Mouse (Mus musculus) c-Kit-positive CD71-positive TER-119-positive erythroid progenitor cells, embryonic 14.5 days (primary cell): ENCODE data around the gene Sdhaf1.
A peak's percentile ranks its signal among the peaks of the same experiment; 100 is the strongest.

Source experiments
- DNase-seq: peaks from one replicate; pipeline ENCODE4 v3.0.0-alpha.2; 2013; ENCODE audit warnings: low spot score

Gene Sdhaf1

GRCm38 (mm10) chr7:30325364-30325763, 1.7 kb upstream of the Sdhaf1 start:
- DNase-seq: peak; percentile 67

GRCm38 (mm10) chr7:30324300-30324944, 727 bp upstream of the Sdhaf1 start:
- DNase-seq: no peak

GRCm38 (mm10) chr7:30322865-30323264, 830 bp downstream of the Sdhaf1 start:
- peak; percentile 50 for DNase-seq

GRCm38 (mm10) chr7:30322285-30322667, 1.4 kb downstream of the Sdhaf1 start:
- DNase-seq: peak; percentile 95

- peak; percentile 83 for DNase-seq
These were observed 2.0 kb downstream of the Sdhaf1 start, which contains the start of gene E130208F15Rik for GRCm38 (mm10) chr7:30321539-30322284. E130208F15Rik (plus strand) TSS chr7:30321740.

GRCm38 (mm10) chr7:30320946-30321345, 2.7 kb downstream of the Sdhaf1 start:
- DNase-seq: no peak

GRCm38 (mm10) chr7:30318142-30318541, 5.6 kb downstream of the Sdhaf1 start:
- DNase-seq: no peak

- DNase-seq: no peak
These were observed 7.9 kb downstream of the Sdhaf1 start for GRCm38 (mm10) chr7:30315559-30316529.

DNA sequence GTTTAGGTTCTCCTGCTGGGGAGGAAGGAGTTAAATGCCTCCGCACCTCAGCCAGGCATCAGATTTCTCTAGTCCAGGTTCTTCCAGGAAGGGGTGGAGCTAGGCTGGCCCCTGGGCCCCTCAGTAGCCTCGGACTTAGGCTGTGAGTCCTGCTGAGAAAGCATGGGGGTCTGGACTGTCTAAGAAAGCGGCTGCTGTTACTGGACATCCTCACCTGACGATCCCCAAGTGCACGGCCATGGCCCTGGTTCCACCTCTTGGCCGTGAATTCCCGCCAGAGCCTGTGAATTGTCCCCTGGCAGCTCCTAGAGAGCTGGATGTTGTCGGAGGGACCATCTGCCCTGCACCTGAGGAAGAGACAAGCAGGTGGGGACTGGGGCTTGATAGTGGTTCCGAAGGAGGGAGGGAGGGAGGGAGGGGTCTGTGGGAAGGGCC, 9.0 kb downstream of the Sdhaf1 start, which contains the start of gene Syne4:
Gene Syne4, plus strand, starts transcription at position 87 of the 435 bp plus-strand sequence.
- DNase-seq: no peak

DNA sequence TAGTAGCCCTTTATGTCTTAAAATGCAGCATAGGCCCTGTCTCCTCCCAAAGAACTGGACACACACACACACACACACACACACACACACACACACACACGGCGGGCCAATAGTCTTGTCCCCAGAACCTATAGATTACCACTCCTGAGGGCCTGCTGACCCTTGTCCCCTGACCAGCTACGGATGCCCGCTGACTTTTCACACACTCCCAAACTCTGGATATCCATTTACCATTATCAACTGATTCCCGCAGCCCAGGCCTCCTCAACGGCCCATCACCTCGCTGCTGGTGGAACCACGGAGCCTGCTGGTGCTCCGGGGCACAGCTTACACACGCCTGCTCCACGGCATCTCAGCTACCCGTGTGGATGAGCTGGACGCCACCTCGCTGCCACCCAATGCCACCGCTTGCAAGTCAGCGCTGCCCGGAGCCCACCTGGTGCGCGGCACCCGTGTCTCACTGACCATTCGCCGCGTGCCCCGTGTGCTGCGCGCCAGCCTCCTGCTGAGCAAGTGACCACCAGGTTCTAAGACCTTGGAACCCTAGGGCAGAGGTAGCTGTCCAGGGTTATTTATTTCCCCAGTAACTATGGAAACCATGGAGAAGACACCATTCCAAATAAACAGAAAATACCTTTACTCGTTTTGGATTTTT, 9.9 kb downstream of the Sdhaf1 start:
- DNase-seq: no peak

GRCm38 (mm10) chr7:30310136-30310535, 13.6 kb downstream of the Sdhaf1 start:
- DNase-seq: no peak

GRCm38 (mm10) chr7:30309395-30310129, 14.1 kb downstream of the Sdhaf1 start:
- no peak for DNase-seq

- peak; percentile 85 for DNase-seq
These were observed 15.4 kb downstream of the Sdhaf1 start, which contains the start of gene Alkbh6 for GRCm38 (mm10) chr7:30308076-30309005. Alkbh6 (plus strand) TSS chr7:30308717.

DNA sequence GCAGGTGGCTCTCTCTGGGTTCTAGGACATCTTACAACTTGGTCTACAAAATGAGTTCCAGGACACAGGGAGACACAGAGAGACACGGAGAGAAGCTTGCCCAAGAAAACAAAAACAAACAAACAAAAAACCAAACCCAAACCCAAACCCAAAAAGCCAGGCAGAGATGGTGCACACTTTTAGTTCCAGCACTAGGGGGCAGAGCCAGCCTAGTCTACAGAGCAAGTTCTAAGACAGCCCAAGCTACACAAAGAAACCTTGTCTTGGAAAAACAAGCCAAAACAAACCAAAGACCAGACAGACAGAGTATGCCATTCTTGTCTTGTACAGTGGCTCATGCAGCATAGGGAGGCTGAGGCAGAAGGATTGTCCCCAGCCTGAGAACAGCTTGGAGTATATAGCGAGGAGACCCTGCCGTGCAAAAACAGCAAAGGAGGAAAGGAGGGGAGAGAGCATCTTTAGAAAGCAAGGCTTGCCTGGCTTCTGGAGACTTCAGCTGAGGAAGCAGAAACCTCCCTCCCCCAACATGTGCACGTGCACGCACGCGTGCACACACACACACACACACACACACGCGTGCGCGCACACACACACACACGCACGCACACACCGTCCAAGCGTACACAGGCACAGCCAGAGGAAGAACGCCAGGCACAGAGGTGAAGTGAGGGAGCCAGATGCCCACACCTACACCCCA, 17.5 kb downstream of the Sdhaf1 start:
- DNase-seq: no peak

DNA sequence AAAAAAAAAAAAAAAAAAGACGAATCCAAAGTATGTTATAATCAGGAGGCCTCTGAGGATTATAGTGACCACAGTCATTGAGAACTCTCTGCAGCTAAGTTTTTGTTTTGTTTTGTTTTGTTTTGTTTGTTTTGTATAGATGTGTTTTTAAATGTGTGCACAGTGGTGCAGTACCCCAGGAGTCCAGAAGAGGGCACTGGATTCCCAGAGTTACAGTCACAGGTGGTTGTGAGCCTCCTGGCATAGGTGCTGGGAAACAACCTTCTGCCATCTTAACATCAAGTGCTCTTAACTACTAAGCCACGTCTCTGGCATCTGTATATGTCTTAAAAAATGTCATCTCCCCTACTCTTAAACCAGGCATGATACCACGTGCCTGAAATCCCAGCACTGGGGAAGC, 22.8 kb downstream of the Sdhaf1 start:
- DNase-seq: peak; percentile 47

DNA sequence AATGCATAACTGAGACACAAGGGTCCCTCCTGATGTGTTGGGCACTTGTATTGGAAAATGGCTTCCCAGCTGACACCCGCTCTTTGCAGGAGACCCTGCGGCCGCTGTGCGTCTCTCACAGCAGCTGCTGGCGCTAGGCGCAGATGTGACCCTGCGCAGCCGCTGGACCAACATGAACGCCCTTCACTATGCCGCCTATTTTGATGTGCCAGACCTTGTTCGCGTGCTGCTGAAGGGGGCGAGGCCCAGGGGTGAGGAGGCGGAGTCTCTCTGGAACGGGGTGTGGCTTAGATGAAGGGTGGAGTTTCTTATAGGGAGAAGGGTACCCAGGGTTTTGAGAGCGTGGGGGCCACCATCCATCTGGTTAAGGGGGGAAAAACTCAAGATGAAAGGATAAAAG, 26.4 kb downstream of the Sdhaf1 start:
- DNase-seq: no peak

GRCm38 (mm10) chr7:30296816-30297215, 26.9 kb downstream of the Sdhaf1 start:
- no peak for DNase-seq

DNA sequence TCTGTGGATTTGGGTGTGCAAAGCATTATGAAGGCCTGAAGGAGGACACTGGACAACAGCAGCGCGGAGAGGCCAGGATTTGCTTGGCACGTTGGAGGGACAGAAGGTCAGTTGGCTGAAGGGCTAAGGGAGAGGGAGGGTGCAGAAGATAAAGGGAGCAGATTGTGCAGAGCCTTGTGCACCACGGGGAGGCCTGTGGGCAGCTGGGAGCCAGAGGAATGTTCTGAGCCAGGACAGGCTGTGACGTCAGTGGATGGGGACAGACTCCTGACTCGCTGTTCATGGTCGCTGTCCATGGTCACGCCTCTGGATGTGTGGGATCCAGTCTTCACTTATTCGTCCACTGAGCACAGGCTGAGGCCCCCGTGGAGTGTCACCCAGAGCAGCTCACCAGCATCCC, 28.6 kb downstream of the Sdhaf1 start:
- no peak for DNase-seq

DNA sequence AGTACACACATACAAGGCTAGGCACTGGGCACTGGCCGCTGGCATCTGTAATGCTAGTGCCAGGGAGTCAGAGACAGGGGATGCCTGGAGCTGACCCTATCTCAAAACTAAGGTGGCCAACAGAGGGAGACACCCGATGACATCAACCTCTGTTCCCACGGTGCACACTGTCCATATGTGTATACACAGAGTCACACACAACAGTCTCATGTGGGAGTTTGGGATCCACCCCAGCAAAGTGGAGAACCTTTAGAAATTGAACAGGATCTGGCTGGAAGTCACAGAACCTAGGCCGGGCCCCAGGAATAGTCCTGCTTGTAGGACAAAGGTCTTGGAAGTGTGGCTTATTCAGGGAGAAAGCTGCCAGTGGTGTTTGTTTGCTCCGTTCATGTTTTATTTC, 29.4 kb downstream of the Sdhaf1 start:
- no peak for DNase-seq
